Mouse (Mus musculus) hindbrain, embryonic 16.5 days (tissue): ENCODE measurements at regions not wholly inside any gene's neighbourhood (a gene's known extent, or its start where the extent isn't known, plus 50 kb on each side); places are given as distances from the start of the nearest gene placed in this dataset.

Experiments
- ATAC-seq: fragments of 200-750 bp; cut with Nextera tagmentation; 2 replicates; pipeline ENCODE4 v1.8.0; 2017; ENCODE audit warnings: moderate TSS enrichment, moderate library complexity
- H3K27ac ChIP-seq: fragments of 300-500 bp; sonication (generic); 2 replicates; pipeline ENCODE4 v1.5.1; 2014; ENCODE audit warnings: low read depth, mild to moderate bottlenecking, control low read depth, low read length, moderate library complexity
- H3K27me3 ChIP-seq: fragments of 300-500 bp; sonication (generic); replicated peaks from 2 replicates; pipeline ENCODE4 v1.6.1; 2014; ENCODE audit warnings: low read length; ENCODE audit not compliant: control insufficient read depth, insufficient read depth
- H3K36me3 ChIP-seq: fragments of 300-500 bp; sonication (generic); 2 replicates; pipeline ENCODE4 v1.6.1; 2014; ENCODE audit warnings: mild to moderate bottlenecking, low read length, moderate library complexity, mixed read lengths; ENCODE audit not compliant: control insufficient read depth, insufficient read depth
- H3K4me1 ChIP-seq: fragments of 300-500 bp; sonication (generic); 2 replicates; pipeline ENCODE4 v1.6.1; 2014; ENCODE audit warnings: low read depth, low read length; ENCODE audit not compliant: control insufficient read depth, insufficient read depth
- H3K4me2 ChIP-seq: fragments of 300-500 bp; sonication (generic); 2 replicates; pipeline ENCODE4 v1.6.1; 2014; ENCODE audit warnings: mild to moderate bottlenecking, low read length, control low read depth, moderate library complexity
- H3K4me3 ChIP-seq: fragments of 300-500 bp; sonication (generic); 2 replicates; pipeline ENCODE4 v1.5.1; 2014; ENCODE audit warnings: mild to moderate bottlenecking, low read length, control low read depth, moderate library complexity
- H3K9ac ChIP-seq: fragments of 300-500 bp; sonication (generic); 2 replicates; pipeline ENCODE4 v1.6.1; 2014; ENCODE audit warnings: low read depth, mild to moderate bottlenecking, control low read depth, low read length, moderate library complexity
- H3K9me3 ChIP-seq: fragments of 300-500 bp; sonication (generic); 2 replicates; pipeline ENCODE4 v1.6.1; 2014; ENCODE audit warnings: mild to moderate bottlenecking, low read length, moderate library complexity; ENCODE audit not compliant: control insufficient read depth
- WGBS: fragments of 180-500 bp; shearing (Covaris S2); extraction: QIAGEN DNeasy Blood & Tissue Kit; methylation state at CpG from one replicate; pipeline ENCODE4 v1.1.7; 2014; 5-methylcytosine and 5-hydroxymethylcytosine counted together

GRCm38 (mm10) chr1:133981185-133981584 is 55.9 kb upstream of the Fmod start:
- H3K9ac ChIP-seq: no peak overlapping the region
- 85% methylated on average over 4 of the region's 4 CpGs for WGBS
- no peaks in the 10 kb centered on the region for H3K9me3 ChIP-seq
- H3K36me3 ChIP-seq: no peaks in the 10 kb centered on the region
- H3K4me3 ChIP-seq: no peak overlapping the region
- peaks cover 6% of the 10 kb centered on the region; the same call in 1 of the 2 replicates for H3K4me1 ChIP-seq
- no peak overlapping the region for H3K4me2 ChIP-seq
- ATAC-seq: no peak
- no peaks in the 10 kb centered on the region for H3K27me3 ChIP-seq
- no peak overlapping the region for H3K27ac ChIP-seq

GRCm38 (mm10) chr1:133978271-133978988 is 57.2 kb upstream of the Prelp start:
- ATAC-seq: peak; percentile 60; the same call in 1 of the 2 replicates
- WGBS: 59% methylated on average over 11 of the region's 11 CpGs
- Histone ChIP-seq H3K4me3 (no peak overlapping the region), H3K4me2 (no peak overlapping the region), H3K4me1 (peaks cover 6% of the 10 kb centered on the region; the same call in 1 of the 2 replicates), H3K27ac (peak overlapping the region; percentile 44), H3K9me3 (no peaks in the 10 kb centered on the region), H3K9ac (no peak overlapping the region; the same call in 1 of the 2 replicates), H3K27me3 (no peaks in the 10 kb centered on the region), H3K36me3 (no peaks in the 10 kb centered on the region)

GRCm38 (mm10) chr1:133977260-133977659 is 56.0 kb upstream of the Prelp start:
- Histone ChIP-seq H3K4me3 (no peak overlapping the region), H3K9me3 (no peaks in the 10 kb centered on the region), H3K4me1 (peaks cover 6% of the 10 kb centered on the region; the same call in 1 of the 2 replicates), H3K27me3 (no peaks in the 10 kb centered on the region), H3K27ac (no peak overlapping the region), H3K36me3 (no peaks in the 10 kb centered on the region), H3K4me2 (no peak overlapping the region), H3K9ac (no peak overlapping the region)
- no peak for ATAC-seq
- 77% methylated on average over 7 of the region's 7 CpGs for WGBS

- no peak overlapping the region for H3K9ac ChIP-seq
- H3K36me3 ChIP-seq: no peaks in the 10 kb centered on the region
- H3K4me3 ChIP-seq: no peak overlapping the region
- H3K27me3 ChIP-seq: no peaks in the 10 kb centered on the region
- no peak overlapping the region for H3K4me2 ChIP-seq
- WGBS: 65% methylated on average over 2 of the region's 2 CpGs
- H3K9me3 ChIP-seq: no peaks in the 10 kb centered on the region
- ATAC-seq: no peak
- no peak overlapping the region for H3K27ac ChIP-seq
- H3K4me1 ChIP-seq: peaks cover 6% of the 10 kb centered on the region; the same call in 1 of the 2 replicates
Observed at GRCm38 (mm10) chr1:133973801-133974200, 52.6 kb upstream of the Prelp start.

GRCm38 (mm10) chr1:133971290-133971689 is 50.1 kb upstream of the Prelp start:
- Histone ChIP-seq H3K36me3 (no peaks in the 10 kb centered on the region), H3K9ac (no peak overlapping the region), H3K9me3 (no peaks in the 10 kb centered on the region), H3K27me3 (no peaks in the 10 kb centered on the region), H3K4me1 (no peaks in the 10 kb centered on the region), H3K4me3 (no peak overlapping the region), H3K27ac (no peak overlapping the region), H3K4me2 (no peak overlapping the region)
- WGBS: 56% methylated on average over 3 of the region's 3 CpGs
- no peak for ATAC-seq
